Mouse (Mus musculus) MEL-GATA-1-ER (cell line): ENCODE data around the gene Eda.

Source experiments
- DNase-seq: peaks from one replicate; pipeline ENCODE4 v3.0.0-alpha.2; 2012; ENCODE audit warnings: low read depth; ENCODE audit errors: extremely low read depth

The Eda gene

DNA sequence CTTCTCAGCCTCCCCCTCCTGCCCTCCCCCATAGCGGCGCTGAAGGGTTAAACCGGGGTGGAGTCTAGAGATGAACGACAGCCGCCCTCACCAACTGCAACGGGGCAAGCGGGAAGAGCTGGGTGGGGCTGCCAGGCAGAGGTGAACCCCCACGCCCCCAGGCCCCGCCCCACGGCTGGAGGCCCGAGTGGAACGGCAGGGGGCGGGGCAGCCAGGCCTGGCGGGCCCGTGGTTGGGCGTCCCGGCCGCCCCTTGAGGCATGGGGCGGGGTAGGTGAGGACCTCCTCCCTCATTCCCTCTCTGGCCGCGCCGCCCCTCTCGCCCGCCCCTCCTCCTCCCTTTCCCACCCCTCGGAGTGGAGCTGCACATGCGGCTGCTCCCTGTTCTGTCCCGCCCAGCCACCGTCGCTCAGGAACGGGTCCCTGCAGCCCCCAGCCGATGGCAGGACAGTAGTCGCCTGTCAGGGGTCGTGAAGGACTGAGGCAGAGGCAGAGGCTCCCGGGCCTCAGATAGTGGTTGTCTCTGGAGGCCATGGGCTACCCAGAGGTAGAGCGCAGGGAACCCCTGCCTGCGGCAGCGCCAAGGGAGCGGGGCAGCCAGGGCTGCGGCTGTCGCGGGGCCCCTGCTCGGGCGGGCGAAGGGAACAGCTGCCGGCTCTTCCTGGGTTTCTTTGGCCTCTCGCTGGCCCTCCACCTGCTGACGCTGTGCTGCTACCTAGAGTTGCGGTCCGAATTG lies at the start of gene Eda:
Gene Eda, plus strand, starts transcription at position 357 of the 735 bp plus-strand sequence.
- peak; percentile 82 for DNase-seq

DNA sequence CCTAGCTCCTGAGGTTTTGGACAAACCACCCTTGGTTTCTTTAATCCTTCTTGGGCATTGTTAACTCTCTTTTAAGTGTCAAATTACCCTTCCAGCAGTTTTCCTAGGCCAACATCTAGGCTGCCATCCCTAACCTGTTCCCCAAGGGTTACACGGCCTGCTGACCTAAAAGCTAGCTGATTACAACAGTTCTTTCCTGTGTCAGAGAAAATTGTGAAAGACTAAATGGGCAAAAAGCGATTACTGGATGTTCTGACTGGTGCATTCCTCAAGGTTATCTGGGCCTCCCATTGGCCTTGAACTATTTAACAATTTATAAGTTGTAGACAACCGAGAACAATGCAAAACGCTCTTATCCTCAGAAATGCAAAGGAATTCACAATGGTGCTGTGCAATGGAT lies 14.4 kb upstream of the Eda start:
- no peak for DNase-seq

DNA sequence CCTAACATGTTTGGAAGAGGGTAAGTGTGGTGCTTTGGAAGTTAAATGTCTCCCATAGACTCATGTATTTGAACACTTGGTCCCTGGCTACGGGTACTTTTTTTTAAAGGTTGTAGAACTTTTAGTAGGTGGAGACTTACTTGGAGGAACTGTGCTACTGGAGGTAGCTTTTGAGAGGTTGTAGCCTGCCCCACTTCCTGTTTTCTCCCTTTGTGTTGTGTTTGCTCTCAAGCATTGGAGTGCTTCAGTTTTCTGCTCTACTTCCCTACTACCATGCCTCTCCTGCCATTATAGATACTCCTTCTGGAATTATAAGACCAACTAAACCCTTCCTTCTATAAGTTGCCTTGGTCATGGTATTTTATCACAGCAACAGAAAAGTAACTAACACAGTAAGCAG lies 5.3 kb upstream of the Eda start:
- DNase-seq, result peak; percentile 64

DNA sequence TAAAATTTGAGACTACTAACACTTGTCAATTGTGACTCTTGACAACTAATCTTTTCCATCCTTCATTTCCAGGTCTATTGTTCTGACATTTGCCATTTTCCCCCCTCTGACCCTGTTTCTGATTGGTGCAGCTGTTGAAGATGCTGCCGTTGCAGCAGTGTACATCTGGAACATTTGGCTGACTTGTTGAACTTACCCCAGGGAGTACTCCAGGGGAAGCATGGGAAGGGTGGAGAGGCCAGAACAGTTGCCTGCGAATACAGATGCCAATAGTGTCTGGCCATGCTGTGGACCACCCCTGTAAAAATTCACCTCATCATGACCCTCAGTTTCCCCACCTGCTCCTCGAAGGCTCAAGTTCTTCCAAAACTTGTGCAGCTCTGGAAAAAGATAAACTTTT lies 1.0 kb upstream of the Eda start:
- DNase-seq, result no peak

DNA sequence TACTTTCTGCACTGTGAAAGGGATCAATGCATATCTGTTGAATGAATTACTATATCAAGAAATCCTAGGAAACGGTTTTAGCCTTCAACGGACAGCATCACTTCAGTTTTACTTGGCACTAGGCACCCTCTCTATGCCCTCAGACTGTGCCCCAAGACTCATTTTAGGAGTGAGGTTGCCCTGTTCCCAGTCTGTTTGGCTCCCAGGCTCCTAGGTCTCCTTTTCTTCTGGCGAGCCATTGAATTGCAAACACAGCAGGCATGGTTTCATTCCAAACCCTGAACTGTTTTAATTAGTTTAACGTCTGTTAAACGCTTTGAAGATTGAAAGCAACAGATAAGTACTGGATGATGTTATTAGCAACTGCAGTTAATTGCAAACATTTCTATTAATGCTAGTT lies 603 bp upstream of the Eda start:
- DNase-seq, result no peak

DNA sequence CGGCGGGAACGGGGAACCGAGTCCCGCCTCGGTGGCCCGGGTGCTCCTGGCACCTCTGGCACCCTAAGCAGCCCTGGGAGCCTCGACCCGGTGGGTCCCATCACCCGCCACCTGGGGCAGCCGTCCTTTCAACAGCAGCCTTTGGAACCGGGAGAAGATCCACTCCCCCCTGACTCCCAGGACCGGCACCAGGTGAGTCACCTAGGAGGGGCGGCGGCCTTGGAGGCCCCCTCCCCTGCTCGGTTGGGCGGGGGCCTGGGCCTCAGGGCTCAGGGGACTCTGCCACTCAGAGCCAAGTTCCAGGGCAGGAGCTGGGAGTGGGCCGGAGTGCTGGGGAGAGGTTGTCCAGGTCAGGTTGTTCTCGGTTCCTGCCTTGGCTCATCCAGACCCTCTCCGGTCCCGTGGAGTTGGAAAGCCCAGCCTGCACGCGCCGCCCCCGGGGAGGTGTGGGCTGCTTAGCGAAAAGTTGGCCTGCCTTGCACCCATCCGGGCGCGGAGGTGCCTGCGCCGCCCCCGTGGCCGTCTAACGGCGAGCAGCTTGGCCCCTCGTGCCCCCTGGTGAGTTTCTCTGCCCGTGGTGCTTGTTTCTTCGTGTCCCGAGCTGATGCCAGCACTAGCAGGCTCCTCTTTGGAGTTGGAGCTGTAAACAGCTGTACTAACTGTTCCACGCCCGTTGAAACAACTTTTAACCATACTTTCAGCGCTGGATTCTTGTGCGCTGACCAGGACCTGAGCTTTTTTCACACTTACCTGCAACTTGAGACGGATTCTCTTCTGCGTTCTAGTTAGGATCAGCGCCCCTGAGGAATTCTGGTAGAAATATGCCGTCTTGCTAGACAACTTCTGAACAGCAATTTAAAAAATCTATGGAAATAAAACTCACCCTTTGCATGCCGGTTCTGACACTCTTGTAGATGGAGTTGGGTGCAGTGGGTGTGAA lies 849 bp downstream of the Eda start:
- no peak for DNase-seq

DNA sequence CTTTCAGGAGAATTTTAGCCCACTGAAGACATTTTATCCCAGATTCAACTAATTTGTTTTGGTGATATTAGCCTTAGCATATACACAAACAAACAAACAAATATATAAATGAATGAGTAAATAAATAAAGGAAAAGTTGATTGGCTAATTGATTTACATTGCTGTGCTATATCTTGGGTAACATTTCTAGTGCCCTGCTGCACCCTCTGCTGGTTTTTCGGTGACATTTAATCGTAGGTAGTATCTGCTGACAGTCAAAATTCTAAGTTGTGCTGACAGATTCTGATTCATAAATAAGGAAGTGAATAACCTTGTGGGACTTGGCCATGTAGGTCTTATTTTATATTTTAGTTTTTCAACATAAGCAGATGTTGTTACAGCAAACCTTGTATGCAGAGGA lies 2.9 kb downstream of the Eda start:
- DNase-seq, result no peak

DNA sequence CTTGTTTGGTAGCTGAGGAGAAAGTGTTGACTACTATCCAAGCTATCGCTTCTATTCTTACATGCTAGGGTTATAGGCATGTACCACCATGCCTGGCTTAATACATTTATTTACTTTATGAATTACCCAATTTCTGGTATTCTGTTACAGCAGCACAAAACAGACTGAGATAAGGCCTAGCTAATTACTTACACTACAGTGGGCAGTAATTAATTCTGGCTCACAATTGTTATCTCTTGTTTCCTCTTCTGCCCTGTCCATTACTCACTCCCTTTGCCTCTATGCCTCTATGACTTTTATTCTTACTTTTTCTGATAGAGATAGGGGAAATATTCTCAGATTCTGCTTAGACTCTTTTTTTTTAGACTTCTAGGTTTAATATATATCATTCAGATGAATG lies 18.0 kb downstream of the Eda start:
- DNase-seq, result no peak

DNA sequence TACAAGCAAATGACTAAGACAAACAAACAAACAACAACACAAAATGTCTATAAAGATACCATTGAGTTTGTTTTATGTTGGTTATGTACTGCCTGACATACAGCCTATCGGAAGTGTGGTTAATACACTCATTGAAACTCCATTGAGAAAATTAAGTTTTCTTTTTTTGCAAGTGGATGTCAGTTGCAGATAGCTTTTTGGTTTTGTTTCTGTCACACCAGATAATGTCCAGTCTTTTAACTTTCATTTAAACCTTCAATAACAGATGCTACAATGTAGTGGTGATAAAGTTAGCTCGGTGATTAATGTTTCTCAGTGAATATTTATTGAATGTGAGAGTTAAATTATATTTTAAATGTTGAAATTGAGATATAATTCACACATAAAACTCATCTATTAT lies 23.9 kb downstream of the Eda start:
- DNase-seq, result no peak

DNA sequence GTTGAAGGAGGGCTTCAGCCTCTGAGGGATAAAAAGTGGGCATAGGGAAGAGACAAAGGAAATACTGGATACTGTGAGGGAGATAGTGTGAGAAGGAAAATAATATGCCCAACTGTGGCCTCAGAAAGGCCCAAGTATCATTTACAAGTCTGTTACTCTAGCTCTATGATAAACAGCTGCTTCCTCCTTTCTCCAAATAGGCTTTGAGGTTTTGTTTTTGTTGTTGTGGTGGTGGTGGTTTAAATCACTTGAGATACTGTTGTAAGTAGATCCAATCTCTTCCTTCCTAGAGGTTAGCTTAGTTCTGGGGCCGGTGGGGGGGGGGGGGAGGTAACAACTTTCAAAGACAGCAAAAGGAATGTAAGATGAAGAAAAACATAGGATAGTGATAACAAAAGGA lies 143.0 kb downstream of the Eda start:
- peak; percentile 24 for DNase-seq

DNA sequence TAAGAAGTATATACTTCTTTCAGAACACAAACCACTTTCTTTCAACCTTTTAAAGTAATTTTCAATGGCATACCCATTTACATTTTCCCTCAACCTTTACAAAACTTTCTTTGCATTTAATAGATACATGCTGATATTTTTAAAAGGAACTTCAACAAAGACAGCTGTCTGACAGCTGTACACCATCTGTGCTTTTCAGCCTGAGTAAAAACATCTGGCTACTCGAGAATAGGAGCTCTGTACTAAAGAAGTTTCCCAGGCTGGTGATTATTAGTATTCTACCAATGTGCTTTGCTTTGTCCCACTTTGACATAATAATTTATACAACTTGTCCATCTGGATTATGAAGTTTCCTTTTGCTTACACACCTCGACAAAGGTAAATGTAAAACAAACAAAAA lies 219.9 kb downstream of the Eda start:
- no peak for DNase-seq

DNA sequence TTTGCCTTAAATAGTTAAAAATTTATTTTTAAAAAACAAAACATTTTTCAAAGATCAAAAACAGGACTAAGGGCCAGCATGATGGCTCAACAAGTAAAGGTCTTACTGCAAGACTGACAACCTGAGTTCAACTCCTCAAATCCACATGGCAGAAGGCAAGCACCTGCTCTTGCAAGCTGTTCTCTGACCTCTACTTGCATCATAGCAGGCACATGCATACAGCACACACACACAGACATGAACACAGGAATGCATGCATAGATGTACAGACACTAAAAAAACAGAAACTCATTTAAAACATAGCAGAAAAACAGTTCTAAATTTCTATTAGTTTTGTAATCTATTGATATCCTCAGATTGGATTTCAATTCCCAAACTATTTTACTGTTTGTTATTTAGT lies 338.2 kb downstream of the Eda start:
- DNase-seq, result no peak

DNA sequence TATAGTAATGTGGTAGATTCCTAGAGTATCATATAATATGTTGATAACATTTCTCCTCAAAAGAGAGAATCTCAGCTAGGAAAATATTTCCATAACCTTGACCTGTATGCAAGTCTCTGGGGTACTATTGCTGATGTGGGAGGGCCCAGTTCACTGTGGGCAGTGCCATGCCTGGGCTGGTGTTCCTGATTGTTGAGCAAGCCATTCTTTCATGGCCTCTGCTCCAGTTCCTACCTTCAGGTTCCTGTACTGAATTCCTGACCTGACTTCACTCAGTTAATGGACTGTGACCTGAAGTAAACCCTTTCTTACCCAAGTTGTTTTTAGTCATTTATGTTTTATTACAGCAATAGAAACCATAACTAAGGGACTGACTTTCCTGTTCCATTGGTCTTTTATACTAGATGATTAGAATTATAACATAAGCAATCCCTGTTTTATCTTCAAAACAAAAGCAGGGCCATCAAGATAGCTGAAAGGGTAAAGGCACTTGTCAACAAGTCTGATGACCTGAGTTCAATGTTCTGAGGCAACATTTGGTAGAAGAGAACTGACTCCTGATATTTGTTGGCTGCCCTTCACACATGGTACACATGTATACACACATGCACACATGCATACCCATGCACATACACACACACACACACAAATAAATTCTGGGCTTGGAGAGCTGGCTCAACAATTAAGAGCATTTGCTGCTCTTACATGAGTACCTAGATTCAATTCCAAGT lies 338.9 kb downstream of the Eda start:
- DNase-seq, result no peak

DNA sequence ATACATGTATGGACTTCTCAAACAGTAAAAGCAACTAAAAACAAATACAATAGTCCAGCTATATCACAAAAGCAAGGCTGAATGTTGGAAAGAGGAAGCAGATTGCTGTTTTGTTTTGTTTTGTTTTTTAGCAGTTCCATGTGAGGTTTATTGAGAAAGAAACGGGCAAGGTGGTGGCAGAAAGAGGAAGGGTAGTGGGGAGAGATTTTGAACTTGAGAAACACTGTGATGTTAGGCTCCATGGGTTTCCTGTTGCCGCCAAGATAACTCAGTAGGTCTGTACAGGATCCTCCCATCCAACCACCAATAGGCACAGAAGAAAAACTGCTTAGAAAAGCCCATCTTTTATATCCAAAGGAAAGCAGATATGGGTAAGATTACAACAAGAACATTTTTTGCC lies 365.3 kb downstream of the Eda start:
- DNase-seq, result peak; percentile 78

DNA sequence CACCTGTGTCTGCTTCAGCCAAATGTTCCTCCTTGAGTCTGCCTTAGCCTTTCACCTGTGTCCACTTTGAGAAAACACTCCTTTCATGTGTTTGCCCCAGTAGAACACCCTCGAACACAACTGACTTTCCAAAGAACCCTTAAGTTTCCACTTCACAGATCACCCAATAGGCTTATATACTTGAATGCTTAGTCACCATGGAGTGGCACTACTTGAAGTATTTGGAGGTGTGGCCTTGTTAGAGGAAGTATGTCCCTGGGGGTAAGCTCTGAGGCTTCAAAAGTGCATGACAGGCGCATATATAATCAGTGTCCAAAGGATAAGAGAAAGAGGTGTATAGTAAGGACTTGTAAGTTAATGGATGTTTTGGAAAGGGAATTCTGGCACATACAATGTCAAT lies 369.0 kb downstream of the Eda start:
- peak; percentile 56 for DNase-seq

DNA sequence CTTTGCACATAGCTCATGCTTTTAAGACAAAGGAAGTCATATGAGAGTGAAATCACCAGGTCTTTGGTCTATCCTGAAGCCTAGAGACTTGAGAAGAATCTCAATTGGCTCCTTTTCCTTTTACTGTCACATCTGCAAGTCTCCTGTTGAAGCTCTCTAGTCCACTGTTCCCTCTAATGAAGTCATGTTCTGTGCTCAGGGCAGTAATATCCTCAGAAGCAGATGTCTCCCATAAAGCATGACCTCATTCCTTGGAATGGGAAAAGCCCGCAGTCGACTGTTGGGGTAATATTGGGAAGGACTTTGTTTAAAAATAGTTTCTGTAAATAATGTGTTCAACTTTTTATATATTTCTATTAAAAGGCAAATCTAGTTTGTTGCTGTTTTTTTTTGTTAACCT lies 381.6 kb downstream of the Eda start:
- no peak for DNase-seq

DNA sequence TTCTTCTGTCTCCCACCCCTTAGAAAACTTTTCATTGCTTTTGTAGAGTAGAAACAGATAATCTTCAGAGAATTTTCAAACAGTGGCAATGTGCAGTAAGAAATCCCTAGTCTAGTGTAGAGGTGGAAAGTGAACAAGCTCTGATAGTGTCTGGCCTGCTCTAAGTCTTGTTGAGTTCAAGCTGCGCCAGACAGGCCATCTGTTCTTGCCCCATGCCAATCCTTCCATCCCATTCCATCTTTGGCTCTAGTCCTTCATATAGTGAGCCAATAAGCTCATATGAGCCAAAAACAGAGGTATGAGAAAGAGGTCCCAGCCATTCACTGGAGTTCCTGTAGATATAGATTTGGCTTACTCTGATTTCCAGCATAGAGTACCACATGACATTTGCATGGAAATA lies 414.5 kb downstream of the Eda start:
- no peak for DNase-seq

DNA sequence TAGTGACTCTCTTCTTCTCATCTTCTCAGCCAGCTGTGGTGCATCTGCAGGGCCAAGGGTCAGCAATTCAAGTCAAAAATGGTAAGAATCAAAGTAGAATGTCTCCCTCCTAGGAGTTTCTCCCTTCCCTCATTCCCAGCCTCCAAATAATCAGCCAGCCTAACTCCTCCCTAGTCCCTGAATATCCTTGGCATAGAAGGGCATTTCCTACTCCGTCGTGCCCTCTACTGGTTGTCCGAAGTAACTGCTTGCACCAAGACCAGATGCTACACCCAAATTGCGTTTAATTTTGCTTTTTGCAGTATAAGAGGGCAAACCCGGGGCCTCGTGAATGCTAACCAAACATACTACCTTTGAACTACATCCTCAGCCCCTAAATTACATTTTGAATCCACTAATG lies 416.9 kb downstream of the Eda start:
- peak; percentile 23 for DNase-seq

DNA sequence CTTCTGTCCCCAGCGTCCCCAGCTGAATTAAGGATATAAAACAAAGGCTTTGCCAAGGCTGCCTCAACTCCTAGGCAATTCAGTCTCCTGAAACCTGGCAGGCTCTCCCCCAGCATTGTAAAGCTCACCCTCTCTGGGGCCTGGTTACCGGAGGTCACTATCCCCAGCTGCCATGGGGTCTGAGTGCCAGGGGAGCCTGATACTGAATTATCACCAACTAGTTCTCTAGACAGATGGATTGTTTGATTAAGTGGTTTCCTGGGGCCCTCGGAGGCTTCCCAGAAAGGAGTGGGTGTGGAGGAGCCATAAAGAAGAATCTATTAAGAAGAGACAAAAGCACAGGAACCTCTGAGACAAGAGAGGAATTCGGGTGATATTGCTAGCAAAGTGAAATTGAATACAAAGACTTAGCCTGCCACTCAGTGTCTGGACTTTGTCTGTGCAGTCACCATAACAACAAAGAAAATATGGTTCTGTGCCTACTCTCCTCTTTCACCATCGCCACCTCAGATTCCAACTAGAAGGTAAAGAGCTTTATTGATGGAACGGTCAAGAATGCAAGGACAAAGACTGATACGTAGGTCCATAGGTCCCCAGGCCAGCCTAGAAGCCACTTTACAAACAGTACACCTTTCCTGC lies 418.9 kb downstream of the Eda start:
- DNase-seq, result no peak

DNA sequence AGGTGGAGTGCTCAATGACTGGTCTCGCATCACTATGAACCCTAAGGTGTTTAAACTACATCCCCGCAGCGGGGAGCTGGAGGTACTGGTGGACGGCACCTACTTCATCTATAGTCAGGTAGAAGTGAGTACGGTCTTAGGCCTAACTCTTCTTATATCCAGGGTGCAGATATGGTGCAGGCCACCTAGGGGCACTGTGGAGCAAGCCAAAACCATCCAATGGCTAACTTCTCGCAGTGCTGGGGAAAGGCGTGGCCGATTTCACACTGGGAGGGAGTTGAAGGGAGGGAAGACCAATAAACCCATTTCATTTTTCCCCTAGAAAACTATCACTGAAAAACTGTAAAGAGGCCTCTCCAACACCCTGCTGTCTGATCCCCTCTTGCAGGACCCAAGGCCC lies 419.6 kb downstream of the Eda start:
- DNase-seq, result peak; percentile 30

DNA sequence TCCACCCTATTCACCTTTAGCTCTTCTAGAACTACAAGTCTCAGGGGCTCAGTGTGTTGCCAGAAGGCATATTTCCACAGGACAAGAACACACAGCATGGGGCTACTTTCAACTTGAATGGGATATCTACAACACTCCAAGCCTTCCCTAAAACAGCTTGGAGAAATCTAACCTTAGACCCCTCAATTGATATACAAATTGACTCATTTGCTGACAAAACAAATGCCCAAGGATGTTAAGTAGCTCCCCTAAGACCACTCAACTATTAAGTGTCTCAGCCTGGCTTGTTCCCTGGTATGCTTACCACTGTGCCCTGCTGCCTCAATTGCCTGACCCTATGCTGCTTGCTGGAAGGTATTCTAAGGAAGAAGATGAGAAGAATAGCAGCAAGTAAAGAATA lies 425.5 kb downstream of the Eda start:
- no peak for DNase-seq

DNA sequence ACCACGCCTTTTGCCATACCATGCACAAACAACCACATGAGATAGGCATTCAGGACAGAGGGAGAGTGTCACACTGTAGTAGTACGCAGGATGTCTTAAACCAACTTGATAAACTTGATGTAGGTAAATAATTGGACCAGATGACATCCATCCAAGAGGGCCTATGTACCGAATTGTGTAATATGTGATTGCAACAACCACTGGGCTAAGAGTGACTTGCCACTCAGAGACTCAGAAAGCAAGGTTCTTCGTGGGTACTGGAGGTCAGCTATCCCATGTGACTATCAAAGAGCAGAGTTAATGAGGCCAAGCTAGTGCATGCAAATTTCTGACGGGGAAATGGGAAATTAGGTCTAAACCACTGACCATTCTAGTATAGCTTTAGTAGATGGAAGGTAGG lies 426.3 kb downstream of the Eda start:
- DNase-seq, result no peak
